Mouse (Mus musculus): ENCODE measurements around the gene Gm5134. TPM values are rescaled to one million over a fixed set of nuclear protein-coding genes. Genes with fewer than 3 reads are reported as not detected.
"Not testable (repeated sequence)": the region's sequence is repeated elsewhere in the genome, so short reads cannot be mapped to it uniquely, and the experiment has no call there.

Gene Gm5134
- total RNA-seq, 2 experiments from 2014 or later = 0.36 to 1.7 TPM

DNA sequence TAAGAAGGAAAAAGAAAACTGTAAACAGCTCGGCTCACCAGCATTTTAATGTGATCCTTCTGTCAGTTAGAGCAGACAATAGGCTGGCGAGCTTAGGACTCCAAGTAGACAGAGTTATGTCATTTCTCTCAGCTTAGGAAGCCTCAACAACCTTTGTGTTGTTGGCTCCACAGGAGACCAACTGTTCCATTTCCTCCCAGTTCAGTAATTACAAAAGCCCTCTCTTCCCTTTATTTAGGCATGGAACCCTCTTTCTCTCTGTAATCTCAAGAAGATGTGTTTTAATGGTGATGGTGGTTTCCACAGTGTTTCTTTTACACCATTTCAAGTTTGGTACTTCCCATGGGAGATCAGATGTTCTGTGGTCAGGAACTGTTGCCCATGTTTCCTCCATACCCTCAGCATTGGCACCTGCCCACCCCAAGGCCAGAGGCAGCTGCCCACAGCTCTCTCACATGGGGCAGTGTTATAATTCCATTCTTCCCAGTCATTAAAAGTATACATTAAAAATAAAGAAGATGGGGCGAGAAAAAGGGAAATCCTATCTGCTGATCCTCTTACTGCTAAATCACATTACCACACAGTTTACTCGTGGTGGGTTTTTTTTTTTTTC lies 36.2 kb downstream of the Gm5134 start:
- no peak for ATAC-seq (replicated peaks; ENCODE audit: poor library complexity, severe bottlenecking)

DNA sequence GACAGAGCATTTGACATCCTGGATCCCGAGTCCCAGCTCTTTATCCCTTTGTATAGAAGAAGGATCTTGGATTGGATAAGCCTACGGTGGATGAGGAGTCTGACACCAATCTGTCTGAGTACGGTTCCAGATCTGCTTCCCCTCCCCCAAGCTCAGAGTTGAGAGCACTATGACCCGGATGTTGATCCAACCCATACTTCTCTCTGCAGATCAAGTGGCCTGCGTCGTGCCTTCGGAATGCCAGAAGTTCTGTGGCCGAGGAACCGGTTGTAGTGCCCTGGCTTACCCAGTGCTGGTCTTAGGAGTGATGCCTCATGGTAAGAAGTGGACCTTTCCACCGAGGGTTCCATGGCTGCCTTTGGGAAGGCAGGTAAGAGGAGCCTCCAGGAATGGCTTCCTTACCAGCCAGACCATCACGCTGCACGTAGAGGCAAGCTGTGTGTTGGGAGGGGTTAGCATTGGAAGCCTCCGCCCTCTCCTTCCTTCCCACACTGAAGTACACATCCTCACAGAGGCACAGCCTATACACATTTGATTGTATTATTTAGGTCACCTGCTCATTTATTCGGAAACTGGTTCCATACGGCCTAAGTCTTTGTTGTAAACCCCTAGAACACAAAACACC lies 39.4 kb downstream of the Gm5134 start:
- ATAC-seq (replicated peaks; ENCODE audit: poor library complexity, severe bottlenecking) = no peak

DNA sequence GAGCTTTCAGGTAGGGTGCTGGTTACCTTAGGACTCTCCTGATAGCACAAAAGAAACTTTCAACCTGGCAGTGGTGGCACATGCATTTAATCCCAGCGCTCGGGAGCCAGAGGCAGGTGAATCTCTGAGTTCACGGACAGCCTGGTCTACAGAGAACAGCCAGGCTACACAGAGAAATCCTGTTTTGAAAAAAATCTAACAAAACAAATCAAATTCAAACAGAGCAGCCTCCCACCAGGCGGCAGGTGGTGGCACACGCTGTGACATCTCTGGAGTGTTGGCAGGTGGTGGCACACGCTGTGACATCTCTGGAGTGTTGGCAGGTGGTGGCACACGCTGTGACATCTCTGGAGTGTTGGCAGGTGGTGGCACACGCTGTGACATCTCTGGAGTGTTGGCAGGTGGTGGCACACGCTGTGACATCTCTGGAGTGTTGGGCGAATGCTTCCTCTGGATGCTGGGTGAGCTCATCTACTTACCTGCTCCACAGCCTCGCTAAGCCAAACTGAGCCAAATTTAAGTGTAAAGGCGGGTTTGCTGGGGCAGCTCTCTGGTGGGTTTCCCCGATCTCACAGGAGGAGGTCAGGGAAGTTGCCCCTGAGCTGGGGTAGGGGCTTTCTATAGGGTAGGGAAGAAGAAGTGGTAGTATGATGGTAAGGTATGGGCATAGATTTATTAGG lies 40.4 kb downstream of the Gm5134 start:
- not testable (repeated sequence) for ATAC-seq (replicated peaks; ENCODE audit: poor library complexity, severe bottlenecking)

DNA sequence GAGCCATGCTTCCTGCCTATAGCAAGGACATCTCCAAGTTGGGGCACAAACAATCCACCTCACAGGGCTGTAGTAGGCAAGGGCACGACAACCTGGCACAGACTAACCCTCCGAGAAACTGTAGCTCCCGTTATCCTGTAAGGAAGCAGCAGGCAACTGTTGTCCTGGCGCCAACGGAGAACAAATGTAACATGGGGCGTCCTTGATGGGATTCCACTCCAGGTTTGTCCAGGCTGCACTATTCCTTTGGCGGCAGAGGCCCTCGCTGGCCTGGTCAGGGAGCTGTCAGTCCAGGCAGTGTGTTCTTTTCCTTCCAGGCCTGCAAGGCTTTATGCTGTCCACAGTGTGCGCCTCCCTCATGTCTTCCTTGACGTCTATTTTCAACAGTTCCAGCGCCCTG lies 41.1 kb downstream of the Gm5134 start:
- no peak for ATAC-seq (replicated peaks; ENCODE audit: poor library complexity, severe bottlenecking)

DNA sequence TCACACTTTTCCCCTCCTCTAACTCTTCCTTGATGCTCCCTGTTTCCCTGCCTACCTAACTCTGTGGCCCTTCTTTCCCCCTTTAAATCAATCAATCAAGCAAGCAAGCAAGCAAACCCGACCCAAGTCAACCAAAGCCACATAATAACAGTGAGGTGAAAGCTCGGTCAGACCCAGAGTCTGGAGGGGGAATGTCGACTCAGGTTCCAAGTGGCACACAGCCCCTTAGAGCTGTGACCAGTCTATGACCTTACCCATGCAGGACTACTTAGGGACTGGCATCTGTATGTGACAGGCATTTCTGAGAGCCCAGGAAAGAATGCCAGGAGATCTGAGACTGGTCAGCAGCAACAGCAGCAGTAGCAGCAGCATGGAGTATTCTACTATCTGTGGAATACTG lies 42.0 kb downstream of the Gm5134 start:
- no peak for ATAC-seq (replicated peaks; ENCODE audit: poor library complexity, severe bottlenecking)

DNA sequence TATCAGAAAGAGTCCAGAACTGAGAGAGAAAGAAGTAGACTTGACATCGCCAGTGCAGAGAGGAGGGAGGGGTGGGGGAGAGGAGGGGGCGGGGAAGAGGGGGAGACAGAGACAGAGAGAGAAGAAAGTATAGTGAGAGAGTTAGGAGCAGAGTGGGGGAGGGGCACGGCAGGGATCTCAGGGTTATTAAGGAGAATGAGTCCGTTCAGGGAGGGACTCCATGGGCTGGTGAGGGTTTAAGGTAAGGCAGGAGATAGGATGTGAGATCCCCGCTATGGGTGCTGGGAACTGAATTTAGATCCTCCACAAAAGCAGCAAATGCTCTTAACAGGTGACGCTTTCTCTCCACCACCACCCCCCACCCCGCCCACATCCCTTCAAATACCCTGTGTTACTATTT lies 46.8 kb downstream of the Gm5134 start:
- ATAC-seq (replicated peaks; ENCODE audit: poor library complexity, severe bottlenecking) = no peak

DNA sequence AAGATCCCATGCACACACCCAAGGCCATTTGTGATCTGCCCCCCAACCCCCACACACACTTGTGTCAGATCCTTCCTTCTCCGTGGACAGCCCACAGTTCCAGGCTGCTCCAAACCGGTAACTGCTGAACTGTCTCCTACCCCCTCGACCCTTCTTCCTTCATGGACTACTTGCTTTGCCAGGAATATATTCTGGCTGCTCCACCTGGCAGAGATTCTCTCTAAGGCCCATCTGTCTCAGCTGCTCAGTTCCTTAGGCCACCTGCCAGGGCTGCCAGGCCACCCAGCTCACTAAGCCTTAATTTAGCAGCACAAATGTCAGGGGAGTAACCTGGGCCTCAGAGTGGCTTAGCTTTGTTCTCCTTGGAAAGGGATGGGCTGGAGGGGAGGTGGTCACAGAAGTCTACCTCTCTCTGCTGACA lies 47.8 kb downstream of the Gm5134 start:
- no peak for ATAC-seq (replicated peaks; ENCODE audit: poor library complexity, severe bottlenecking)

DNA sequence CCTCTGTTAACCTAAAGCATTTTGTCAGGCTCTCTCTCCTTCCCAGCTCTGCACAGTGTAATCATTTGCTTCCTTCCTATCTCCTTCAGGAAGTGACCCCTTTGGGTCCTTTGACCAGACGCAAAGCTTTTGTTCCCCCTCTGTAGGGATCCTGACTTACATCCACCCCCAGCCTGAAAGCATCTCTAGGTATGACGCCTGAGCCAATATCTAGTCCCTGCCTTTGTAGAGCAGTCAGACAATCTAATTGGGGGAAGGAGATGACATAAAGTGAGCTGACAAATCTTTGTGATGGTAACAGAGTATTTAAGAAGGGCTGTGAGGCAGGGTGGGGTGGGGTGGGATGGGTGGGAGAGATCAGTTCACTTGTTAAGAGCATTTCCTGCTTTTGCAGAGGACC lies 48.3 kb downstream of the Gm5134 start:
- no peak for ATAC-seq (replicated peaks; ENCODE audit: poor library complexity, severe bottlenecking)

DNA sequence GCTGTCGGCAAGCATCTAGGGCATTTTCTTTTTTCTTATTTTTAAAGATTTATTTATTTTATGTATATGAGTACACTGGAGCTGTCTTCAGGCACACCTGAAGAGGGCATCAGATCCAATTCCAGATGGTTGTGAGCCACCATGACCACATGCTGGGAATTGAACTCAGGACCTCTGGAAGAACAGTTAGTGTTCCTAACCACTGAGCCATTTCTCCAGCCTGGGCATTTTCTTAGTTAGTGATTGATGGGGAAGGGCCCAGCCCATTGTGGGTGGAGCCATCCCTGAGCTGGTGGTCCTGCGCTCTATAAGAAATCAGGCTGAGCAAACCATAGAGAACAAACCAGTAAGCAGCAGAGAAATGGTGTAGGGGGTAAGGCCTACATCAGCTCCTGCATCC lies 48.9 kb downstream of the Gm5134 start:
- no peak for ATAC-seq (replicated peaks; ENCODE audit: poor library complexity, severe bottlenecking)

DNA sequence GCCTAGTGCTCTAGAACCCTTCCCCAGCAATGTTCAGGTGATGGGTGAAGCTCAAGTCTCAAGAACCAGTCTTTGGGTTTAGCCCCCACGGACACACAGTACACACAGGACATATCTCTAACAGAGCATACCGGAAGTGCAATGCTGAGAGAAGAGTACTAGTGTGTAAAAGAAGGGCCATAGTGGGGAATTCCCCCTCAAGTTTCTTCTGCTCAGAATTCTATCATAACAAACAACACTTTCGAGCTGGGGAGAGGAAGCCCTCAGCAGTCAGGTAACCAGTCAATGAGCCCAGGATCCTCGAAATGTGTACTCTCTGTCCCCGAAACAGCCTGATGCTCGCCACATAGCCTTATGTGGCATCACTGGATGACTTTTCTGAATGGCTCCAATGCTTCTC lies 52.1 kb downstream of the Gm5134 start:
- no peak for ATAC-seq (replicated peaks; ENCODE audit: poor library complexity, severe bottlenecking)

DNA sequence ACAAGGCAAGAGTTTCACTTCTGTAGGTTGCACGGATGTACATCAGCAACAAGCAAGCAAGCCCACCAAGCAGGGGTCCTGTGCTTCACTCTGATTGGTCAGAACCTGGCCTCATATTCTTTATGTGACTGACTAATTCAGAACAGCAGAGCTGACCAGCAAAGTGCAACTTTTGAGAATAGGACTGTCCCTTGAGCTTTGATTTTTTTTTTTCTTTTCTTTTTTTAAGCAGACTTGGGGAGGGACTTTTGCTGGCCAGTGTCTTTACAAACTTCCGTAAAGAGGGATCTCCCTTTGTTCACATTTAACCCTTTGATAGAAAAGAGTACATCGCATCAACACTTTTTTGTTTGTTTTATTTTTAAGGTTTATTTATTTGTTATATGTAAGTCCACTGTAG lies 55.5 kb downstream of the Gm5134 start:
- ATAC-seq (replicated peaks; ENCODE audit: poor library complexity, severe bottlenecking) = no peak

DNA sequence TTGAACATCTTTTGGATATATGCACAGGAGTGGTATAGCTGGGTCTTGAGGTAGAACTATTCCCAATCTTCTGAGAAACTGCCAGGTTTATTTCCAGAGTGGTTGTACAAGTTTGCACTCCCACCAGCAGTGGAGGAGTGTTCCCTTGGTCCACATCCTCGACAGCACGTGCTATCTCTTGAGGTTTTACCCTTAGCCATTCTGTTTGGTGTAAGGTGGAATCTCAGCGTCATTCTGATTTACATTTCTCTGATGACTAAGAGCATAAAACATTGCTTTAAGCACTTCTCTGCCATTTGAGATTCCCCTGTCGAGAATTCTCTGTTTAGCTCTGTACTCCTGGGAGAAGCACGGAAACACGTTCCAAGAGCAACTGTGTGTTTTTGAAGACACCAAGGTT lies 58.6 kb downstream of the Gm5134 start:
- ATAC-seq (replicated peaks; ENCODE audit: poor library complexity, severe bottlenecking) = no peak

DNA sequence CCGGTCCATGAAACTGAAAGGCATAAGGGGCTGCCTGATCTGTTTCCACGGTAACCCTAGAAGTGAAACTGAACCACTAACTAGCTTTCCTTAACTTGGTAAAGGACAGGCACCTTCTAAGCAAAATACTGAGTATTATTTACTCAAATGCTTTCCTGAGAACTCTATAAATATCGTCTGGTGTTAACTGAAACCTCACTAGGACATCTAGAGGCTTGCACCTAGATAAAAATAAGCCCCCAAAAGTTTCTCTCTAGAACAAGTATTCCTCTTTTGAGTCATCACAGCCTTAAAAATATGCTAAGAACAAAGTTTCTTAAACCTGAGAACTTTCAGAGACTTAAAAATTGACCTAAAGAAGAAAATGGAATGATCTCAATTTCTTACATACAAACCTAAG lies 62.6 kb downstream of the Gm5134 start:
- no peak for ATAC-seq (replicated peaks; ENCODE audit: poor library complexity, severe bottlenecking)

DNA sequence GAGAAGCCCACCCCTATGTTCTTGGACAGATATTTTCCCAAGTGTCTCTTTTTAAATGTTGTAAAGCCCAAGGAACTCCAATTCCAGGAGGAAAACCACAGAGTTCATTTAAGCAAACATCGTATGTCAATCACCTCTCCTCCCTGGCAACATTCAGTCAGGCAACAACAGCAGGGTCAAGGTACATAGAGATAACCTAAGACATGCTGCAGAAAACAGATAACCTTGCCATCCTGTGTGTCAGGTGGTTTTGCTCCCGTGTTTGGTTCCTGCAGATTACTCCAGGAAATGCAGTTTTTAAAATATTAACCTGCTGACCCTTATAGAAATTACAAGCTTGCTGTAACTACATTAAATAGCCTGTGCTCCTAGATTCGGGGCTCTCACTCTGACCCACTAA lies 67.4 kb downstream of the Gm5134 start:
- ATAC-seq (replicated peaks; ENCODE audit: poor library complexity, severe bottlenecking) = no peak

DNA sequence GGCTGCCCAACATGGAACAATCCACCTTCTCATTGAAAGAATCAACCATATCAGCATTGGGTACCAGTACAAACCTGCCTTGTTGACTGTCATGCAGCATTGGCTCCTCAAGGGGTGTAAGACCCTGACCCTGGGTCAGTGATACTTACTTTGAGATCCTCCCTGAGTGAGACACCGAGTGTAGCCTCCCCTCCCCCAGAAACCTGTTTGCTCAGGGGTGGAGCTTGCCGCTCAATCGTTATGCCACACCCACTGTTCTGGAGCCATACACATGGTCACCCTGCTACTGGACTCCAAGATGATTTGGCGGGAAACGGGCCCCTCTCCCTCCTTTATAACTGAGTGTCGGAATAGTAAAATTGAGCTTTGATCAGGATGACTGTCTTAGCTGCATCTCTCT lies 69.6 kb downstream of the Gm5134 start:
- ATAC-seq (replicated peaks; ENCODE audit: poor library complexity, severe bottlenecking) = no peak

DNA sequence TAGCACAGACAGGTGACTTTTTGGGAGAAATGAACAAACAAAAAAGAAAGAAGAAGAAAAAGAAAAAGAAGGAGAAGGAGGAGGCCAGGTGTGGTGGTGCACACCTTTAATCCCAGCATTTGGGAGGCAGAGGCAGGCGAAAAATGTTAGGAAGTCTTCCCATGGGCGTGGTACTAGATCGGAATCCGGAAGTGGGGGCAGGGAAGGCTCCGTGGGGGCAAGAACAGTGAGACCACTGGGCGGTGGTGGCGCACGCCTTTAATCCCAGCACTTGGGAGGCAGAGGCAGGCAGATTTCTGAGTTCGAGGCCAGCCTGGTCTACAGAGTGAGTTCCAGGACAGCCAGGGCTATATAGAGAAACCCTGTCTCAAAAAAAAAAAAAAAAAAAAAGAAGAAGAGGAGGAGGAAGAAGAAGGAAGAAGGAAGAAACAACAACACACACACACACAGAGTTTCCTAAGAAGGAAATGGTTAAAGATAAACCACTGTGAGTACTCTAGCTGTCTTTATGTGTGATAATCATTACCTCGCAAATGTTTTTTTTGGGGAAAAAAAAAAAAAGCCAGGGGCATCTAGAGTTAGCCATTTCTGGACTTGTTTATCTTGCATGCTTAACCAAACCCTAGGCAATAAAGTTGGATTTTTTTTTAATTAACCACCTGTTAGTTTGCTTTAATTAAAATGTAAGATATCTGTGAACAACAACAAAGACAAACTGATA lies 71.3 kb downstream of the Gm5134 start:
- no peak for ATAC-seq (replicated peaks; ENCODE audit: poor library complexity, severe bottlenecking)

DNA sequence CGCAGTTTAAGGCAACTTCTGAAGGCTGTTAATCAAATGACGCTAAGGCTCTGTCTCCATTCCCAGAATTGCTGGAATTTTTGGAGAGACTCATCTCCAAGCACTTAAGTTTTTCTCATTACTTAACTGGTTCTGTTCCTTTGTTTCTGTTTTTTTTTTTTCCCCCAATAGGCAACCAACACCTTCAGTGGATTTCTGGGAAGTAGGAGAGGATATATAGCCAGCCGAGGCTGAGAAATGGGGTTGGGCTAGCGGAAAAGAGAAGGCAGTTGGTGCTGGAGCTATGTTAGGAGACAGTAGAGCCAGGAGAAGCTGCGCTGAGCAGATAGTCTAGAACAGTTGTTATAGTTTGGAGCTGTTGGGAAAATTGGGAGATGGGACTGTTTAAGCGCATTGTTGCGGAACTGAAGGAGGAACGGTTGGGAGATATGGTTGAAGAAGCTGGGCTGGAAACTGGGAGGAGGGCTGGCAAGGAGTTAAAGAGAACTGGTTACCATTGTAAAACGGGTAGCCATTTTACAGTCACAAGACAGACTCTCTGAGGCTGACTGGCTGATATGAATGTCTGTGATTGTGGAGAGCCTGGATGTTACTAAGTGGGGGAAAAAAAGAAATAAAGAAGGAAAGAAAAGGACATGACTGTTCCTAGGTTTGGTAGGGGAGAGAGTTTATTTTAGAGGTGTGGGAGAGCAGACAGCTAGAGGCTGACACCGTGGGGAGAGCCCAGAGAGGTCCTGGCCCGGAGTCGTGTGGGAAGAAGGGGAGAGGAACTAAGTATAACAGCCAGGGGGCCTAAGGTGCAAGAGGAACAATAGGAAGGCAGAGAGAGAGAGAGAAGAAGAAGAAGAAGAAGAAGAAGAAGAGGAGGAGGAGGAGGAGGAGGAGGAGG lies 73.1 kb downstream of the Gm5134 start:
- no peak for ATAC-seq (replicated peaks; ENCODE audit: poor library complexity, severe bottlenecking)

DNA sequence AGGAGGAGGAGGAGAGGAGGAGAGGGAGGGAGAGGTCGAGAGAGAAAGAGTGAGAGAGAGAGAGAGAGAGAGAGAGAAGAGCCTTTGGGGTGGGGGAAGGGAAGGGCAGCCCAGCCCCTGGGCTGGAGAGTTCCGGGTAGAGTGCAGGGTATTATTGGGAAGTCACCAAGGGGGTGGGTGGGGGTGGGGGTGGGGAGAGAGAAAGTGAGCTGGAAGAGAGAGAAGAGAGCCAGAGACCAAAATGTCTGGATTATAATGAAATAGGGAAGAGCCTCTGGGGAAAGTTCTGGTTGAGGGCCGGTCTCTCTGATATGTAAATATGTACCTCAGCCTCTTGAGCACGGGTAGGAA lies 73.7 kb downstream of the Gm5134 start:
- ATAC-seq (replicated peaks; ENCODE audit: poor library complexity, severe bottlenecking) = no peak

DNA sequence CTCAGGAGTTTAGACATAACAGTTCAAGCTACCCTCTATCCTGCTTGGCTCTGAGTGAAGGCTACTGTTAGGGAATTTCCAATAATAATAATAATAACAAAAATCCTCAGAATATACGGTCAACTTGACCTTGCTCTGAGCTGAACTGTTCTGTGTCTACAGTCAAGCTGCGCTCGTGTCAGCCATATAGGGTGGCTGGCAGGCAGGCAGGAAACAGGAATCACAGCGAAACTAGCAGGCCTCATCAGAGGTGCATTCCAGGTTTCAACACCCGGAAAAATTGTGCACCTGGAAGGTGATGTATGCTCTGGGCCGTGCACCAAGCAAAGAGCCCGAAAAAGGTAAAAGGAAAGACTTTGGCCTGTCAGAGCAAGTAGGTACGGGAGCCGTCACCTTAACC lies 74.1 kb downstream of the Gm5134 start:
- no peak for ATAC-seq (replicated peaks; ENCODE audit: poor library complexity, severe bottlenecking)

DNA sequence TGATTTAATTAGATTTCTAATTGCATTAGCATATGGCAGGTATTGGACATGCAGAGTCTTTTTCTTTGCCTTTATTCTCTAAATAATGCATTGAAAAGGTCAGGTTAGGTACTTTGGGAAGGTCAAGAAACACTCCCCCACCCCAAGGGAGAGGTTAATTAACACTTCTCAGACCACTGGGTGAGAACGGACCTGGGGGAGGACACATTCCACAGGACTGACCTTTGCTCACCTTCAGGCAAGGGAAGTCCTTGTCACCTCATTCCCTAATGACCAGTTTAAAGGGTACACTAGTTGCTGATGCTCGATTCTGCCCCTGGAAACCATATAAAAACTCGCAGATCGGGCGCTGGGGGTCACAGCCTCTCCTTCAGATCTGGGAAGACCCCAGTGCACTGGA lies 75.0 kb downstream of the Gm5134 start:
- no peak for ATAC-seq (replicated peaks; ENCODE audit: poor library complexity, severe bottlenecking)

DNA sequence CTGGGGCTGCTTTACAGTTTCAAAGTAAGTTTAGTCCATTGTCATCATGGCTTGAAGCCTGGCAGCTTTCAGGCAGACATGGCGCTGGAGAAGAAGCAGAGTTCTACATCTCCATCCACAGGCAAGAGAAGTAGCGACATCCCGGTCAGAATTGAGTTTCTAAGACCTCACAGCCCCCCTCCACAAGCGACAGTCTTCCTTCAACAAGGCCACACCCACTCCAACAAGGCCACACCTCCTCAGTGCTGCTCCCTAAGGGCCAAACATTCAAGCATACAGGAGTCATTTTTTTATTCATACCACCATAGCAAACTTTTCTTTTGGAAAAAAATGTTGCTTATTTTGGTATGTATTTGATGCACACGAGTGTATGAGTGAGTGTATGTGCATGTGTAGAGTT lies 76.2 kb downstream of the Gm5134 start:
- ATAC-seq (replicated peaks; ENCODE audit: poor library complexity, severe bottlenecking) = no peak
